Mouse (Mus musculus) olfactory bulb, adult 2 months (tissue): ENCODE results near the gene Cbr3. TPM values are rescaled to one million over a fixed set of nuclear protein-coding genes. Genes with fewer than 3 reads are reported as not detected.
"Not testable (repeated sequence)": the region's sequence is repeated elsewhere in the genome, so short reads cannot be mapped to it uniquely, and the experiment has no call there.

Experiments
- H3K27ac ChIP-seq: fragments of 200-500 bp; 2 replicates; pipeline ENCODE4 v1.5.1; 2012; ENCODE audit warnings: low read depth, low read length; ENCODE audit not compliant: insufficient read depth
- H3K4me1 ChIP-seq: fragments of 200-500 bp; 2 replicates; pipeline ENCODE4 v1.6.1; 2012; ENCODE audit warnings: low read length; ENCODE audit not compliant: control insufficient read depth, insufficient read depth
- H3K4me3 ChIP-seq: fragments of 200-500 bp; 2 replicates; pipeline ENCODE4 v1.5.1; 2012; ENCODE audit warnings: mild to moderate bottlenecking, low read depth, low read length, moderate library complexity; ENCODE audit not compliant: insufficient read depth
- CTCF ChIP-seq: fragments of 200-500 bp; IDR thresholded peaks from 2 replicates; pipeline ENCODE4 v1.5.1; 2012; ENCODE audit warnings: low read depth, mild to moderate bottlenecking, low read length, moderate library complexity; ENCODE audit not compliant: insufficient read depth
- POLR2A ChIP-seq: fragments of 200-500 bp; IDR thresholded peaks from 2 replicates; pipeline ENCODE4 v1.6.1; 2012; ENCODE audit warnings: mild to moderate bottlenecking, low read depth, low read length, moderate library complexity; ENCODE audit not compliant: insufficient read depth
- WGBS: fragments of 180-500 bp; shearing (Covaris S2); methylation state at CpG from one replicate; pipeline ENCODE4 v1.1.7; 2018; 5-methylcytosine and 5-hydroxymethylcytosine counted together
- polyA plus RNA-seq: library from polyadenylated mRNA; stranded (reverse); fragments of >200 nt; gene quantifications from 2 replicates; pipeline ENCODE4 v1.2.4, GENCODE M21; 2012; ENCODE audit warnings: low replicate concordance; ENCODE audit not compliant: missing spikeins, insufficient read depth, insufficient read length

Cbr3 gene
- not detected in 2 replicates for polyA plus RNA-seq

- Histone ChIP-seq H3K4me3 (peak within 1 kb of the TSS; percentile 52), H3K4me1 (peaks cover 30% of the 10 kb centered on the region), H3K27ac (peak within 1 kb of the TSS; percentile 22; the same call in 1 of the 2 replicates)
- TF ChIP-seq CTCF: no peak; the same call in 1 of the 2 replicates
- no peak for TF ChIP-seq POLR2A
- under 1% methylated on average over 63 of the region's 63 CpGs for WGBS
Measured at GRCm38 (mm10) chr16:93682689-93683507, at the start of gene Cbr3. TSS of gene Cbr3 (plus strand) at chr16:93683215.

- Histone ChIP-seq H3K4me3 (no peak overlapping the region), H3K27ac (no peak overlapping the region), H3K4me1 (no peaks in the 10 kb centered on the region)
- TF ChIP-seq POLR2A: no peak
- 56% methylated on average over 4 of the region's 4 CpGs for WGBS
Measured at GRCm38 (mm10) chr16:93644006-93644405, 39.0 kb upstream of the Cbr3 start.

- H3K4me1 ChIP-seq: no peaks in the 10 kb centered on the region
- H3K4me3 ChIP-seq: no peak overlapping the region
- TF ChIP-seq CTCF (no peak), POLR2A (no peak)
- WGBS: 83% methylated on average over 5 of the region's 5 CpGs
- no peak overlapping the region for H3K27ac ChIP-seq
Measured at GRCm38 (mm10) chr16:93648441-93649183, 34.4 kb upstream of the Cbr3 start.

- Histone ChIP-seq H3K4me3 (no peak overlapping the region), H3K4me1 (no peaks in the 10 kb centered on the region), H3K27ac (no peak overlapping the region)
- no peak for TF ChIP-seq CTCF
- no peak for TF ChIP-seq POLR2A
Measured at GRCm38 (mm10) chr16:93667976-93668375, 15.0 kb upstream of the Cbr3 start.

- Histone ChIP-seq H3K4me3 (no peak overlapping the region), H3K27ac (no peak overlapping the region), H3K4me1 (no peaks in the 10 kb centered on the region)
- no peak for TF ChIP-seq POLR2A
- no peak for TF ChIP-seq CTCF
Measured at GRCm38 (mm10) chr16:93669521-93669920, 13.5 kb upstream of the Cbr3 start.

- WGBS: 44% methylated on average over 4 of the region's 4 CpGs
- H3K27ac ChIP-seq, H3K4me3 ChIP-seq, H3K4me1 ChIP-seq: not testable (repeated sequence)
Measured at GRCm38 (mm10) chr16:93670466-93670865, 12.5 kb upstream of the Cbr3 start.

GRCm38 (mm10) chr16:93671064-93671463 lies 12.0 kb upstream of the Cbr3 start:
- TF ChIP-seq CTCF: no peak
- TF ChIP-seq POLR2A: no peak
- H3K4me1 ChIP-seq: no peaks in the 10 kb centered on the region
- no peak overlapping the region for H3K27ac ChIP-seq
- no peak overlapping the region for H3K4me3 ChIP-seq
- WGBS: 91% methylated on average over 5 of the region's 5 CpGs

GRCm38 (mm10) chr16:93676376-93676775 lies 6.6 kb upstream of the Cbr3 start:
- Histone ChIP-seq H3K4me3 (no peak overlapping the region), H3K4me1 (peaks cover 5% of the 10 kb centered on the region; the same call in 1 of the 2 replicates), H3K27ac (no peak overlapping the region)
- no peak for TF ChIP-seq CTCF
- no peak for TF ChIP-seq POLR2A
- WGBS: 82% methylated on average over 5 of the region's 5 CpGs

GRCm38 (mm10) chr16:93678206-93678605 lies 4.8 kb upstream of the Cbr3 start:
- no peak overlapping the region for H3K27ac ChIP-seq
- WGBS: 81% methylated on average over 4 of the region's 4 CpGs
- no peak overlapping the region for H3K4me3 ChIP-seq
- H3K4me1 ChIP-seq: peaks cover 17% of the 10 kb centered on the region
- TF ChIP-seq CTCF: no peak
- no peak for TF ChIP-seq POLR2A
